Mouse (Mus musculus): ENCODE data around the gene Gm3250. TPM values are rescaled to one million over a fixed set of nuclear protein-coding genes. Genes with fewer than 3 reads are reported as not detected.

Gm3250 gene
- polyA plus RNA-seq, 1 experiment, result not detected

- TF ChIP-seq CTCF (IDR thresholded peaks at IDR 0.05; ENCODE audit: low read depth, low read length) (no peak), POLR2A (IDR thresholded peaks at IDR 0.05; ENCODE audit: borderline replicate concordance, low read depth, low read length) (no peak)
Measured at GRCm38 (mm10) chr10:77738929-77739328, 43.4 kb downstream of the Gm3250 start.

GRCm38 (mm10) chr10:77735928-77736327, 46.4 kb downstream of the Gm3250 start:
- peaks cover 3% of the 10 kb centered on the region; the same call in 1 of the 2 replicates for H3K4me1 ChIP-seq (ENCODE audit: control insufficient read depth, insufficient read depth, low read length)
- H3K27ac ChIP-seq (ENCODE audit: insufficient read depth, low read depth, low read length), result no peak overlapping the region
- TF ChIP-seq CTCF (IDR thresholded peaks at IDR 0.05; ENCODE audit: low read depth, low read length), result no peak
- no peak for TF ChIP-seq POLR2A (IDR thresholded peaks at IDR 0.05; ENCODE audit: borderline replicate concordance, low read depth, low read length)
- no peak overlapping the region for H3K4me3 ChIP-seq (ENCODE audit: insufficient read depth, low read length)

More at GRCm38 (mm10) chr10:77738929-77739328, 43.4 kb downstream of the Gm3250 start:
- Histone ChIP-seq H3K4me1 (ENCODE audit: control insufficient read depth, insufficient read depth, low read length) (peaks cover 3% of the 10 kb centered on the region; the same call in 1 of the 2 replicates), H3K4me3 (ENCODE audit: insufficient read depth, low read length) (no peak overlapping the region), H3K27ac (ENCODE audit: insufficient read depth, low read depth, low read length) (no peak overlapping the region)

Other genes with a start within 250 kb of the Gm3250 start
- gene Pttg1ip, start 200.8 kb downstream of the Gm3250 start, polyA plus RNA-seq (2012; ENCODE audit: insufficient read depth, insufficient read length, missing spikeins), result 98.5 and 102 TPM in 2 replicates
- gene Sumo3, start 176.4 kb downstream of the Gm3250 start, polyA plus RNA-seq (2012; ENCODE audit: insufficient read depth, insufficient read length, missing spikeins), result 165 and 203 TPM in 2 replicates
- gene Gm49325, start 176.3 kb downstream of the Gm3250 start, polyA plus RNA-seq (2012; ENCODE audit: insufficient read depth, insufficient read length, missing spikeins), result 40.9 and 41.8 TPM in 2 replicates
- 57.9 and 61.2 TPM in 2 replicates for gene Ube2g2, start 160.3 kb downstream of the Gm3250 start, polyA plus RNA-seq (2012; ENCODE audit: insufficient read depth, insufficient read length, missing spikeins)
- gene Tspear, start 96.0 kb downstream of the Gm3250 start, polyA plus RNA-seq (2012; ENCODE audit: insufficient read depth, insufficient read length, missing spikeins), result not detected in 2 replicates
- gene Gm19402, start 91.8 kb downstream of the Gm3250 start, polyA plus RNA-seq (2012; ENCODE audit: insufficient read depth, insufficient read length, missing spikeins), result not detected in 2 replicates
- not detected in 2 replicates for gene Gm9508, start 85.3 kb downstream of the Gm3250 start, polyA plus RNA-seq (2012; ENCODE audit: insufficient read depth, insufficient read length, missing spikeins)
- gene Gm10272, start 75.9 kb downstream of the Gm3250 start, polyA plus RNA-seq (2012; ENCODE audit: insufficient read depth, insufficient read length, missing spikeins), result not detected in 2 replicates
- gene Gm10024, start 71.1 kb downstream of the Gm3250 start, polyA plus RNA-seq (2012; ENCODE audit: insufficient read depth, insufficient read length, missing spikeins), result not detected in 2 replicates
- not detected in 2 replicates for gene Gm10142, start 66.7 kb downstream of the Gm3250 start, polyA plus RNA-seq (2012; ENCODE audit: insufficient read depth, insufficient read length, missing spikeins)
- not detected in 2 replicates for gene Krtap12-1, start 61.9 kb downstream of the Gm3250 start, polyA plus RNA-seq (2012; ENCODE audit: insufficient read depth, insufficient read length, missing spikeins)
- gene Gm10100, start 56.1 kb downstream of the Gm3250 start, polyA plus RNA-seq (2012; ENCODE audit: insufficient read depth, insufficient read length, missing spikeins), result not detected in 2 replicates
- not detected in 2 replicates for gene Gm18596, start 39.9 kb downstream of the Gm3250 start, polyA plus RNA-seq (2012; ENCODE audit: insufficient read depth, insufficient read length, missing spikeins)
- not detected in 2 replicates for gene Gm9736, start 31.2 kb downstream of the Gm3250 start, polyA plus RNA-seq (2012; ENCODE audit: insufficient read depth, insufficient read length, missing spikeins)
- not detected in 2 replicates for gene Gm3233, start 22.9 kb downstream of the Gm3250 start, polyA plus RNA-seq (2012; ENCODE audit: insufficient read depth, insufficient read length, missing spikeins)
- not detected in 2 replicates for gene Gm3238, start 11.2 kb downstream of the Gm3250 start, polyA plus RNA-seq (2012; ENCODE audit: insufficient read depth, insufficient read length, missing spikeins)
- not detected in 2 replicates for gene Gm7138, start 5.6 kb downstream of the Gm3250 start, polyA plus RNA-seq (2012; ENCODE audit: insufficient read depth, insufficient read length, missing spikeins)
- gene Gm7137, start 5.7 kb upstream of the Gm3250 start, polyA plus RNA-seq (2012; ENCODE audit: insufficient read depth, insufficient read length, missing spikeins), result not detected in 2 replicates
- gene Gm9639, start 12.5 kb upstream of the Gm3250 start, polyA plus RNA-seq (2012; ENCODE audit: insufficient read depth, insufficient read length, missing spikeins), result not detected in 2 replicates
- gene Gm19668, start 16.6 kb upstream of the Gm3250 start, polyA plus RNA-seq (2012; ENCODE audit: insufficient read depth, insufficient read length, missing spikeins), result not detected in 2 replicates
- not detected in 2 replicates for gene Gm9507, start 29.3 kb upstream of the Gm3250 start, polyA plus RNA-seq (2012; ENCODE audit: insufficient read depth, insufficient read length, missing spikeins)
- not detected in 2 replicates for gene Gm2696, start 32.1 kb upstream of the Gm3250 start, polyA plus RNA-seq (2012; ENCODE audit: insufficient read depth, insufficient read length, missing spikeins)
- gene Krtap10-4, start 44.6 kb upstream of the Gm3250 start, polyA plus RNA-seq (2012; ENCODE audit: insufficient read depth, insufficient read length, missing spikeins), result not detected in 2 replicates
- gene Krtap10-10, start 53.4 kb upstream of the Gm3250 start, polyA plus RNA-seq (2012; ENCODE audit: insufficient read depth, insufficient read length, missing spikeins), result not detected in 2 replicates
- gene Gm36176, start 64.3 kb upstream of the Gm3250 start, polyA plus RNA-seq (2012; ENCODE audit: insufficient read depth, insufficient read length, missing spikeins), result not detected in 2 replicates
- not detected in 2 replicates for gene Gm10318, start 70.3 kb upstream of the Gm3250 start, polyA plus RNA-seq (2012; ENCODE audit: insufficient read depth, insufficient read length, missing spikeins)
- gene Gm3285, start 79.4 kb upstream of the Gm3250 start, polyA plus RNA-seq (2012; ENCODE audit: insufficient read depth, insufficient read length, missing spikeins), result not detected in 2 replicates
- 0.19 TPM in 1 of 2 replicates, not detected in the other for gene Lrrc3, start 120.0 kb upstream of the Gm3250 start, polyA plus RNA-seq (2012; ENCODE audit: insufficient read depth, insufficient read length, missing spikeins)
- gene Trpm2, start 188.0 kb upstream of the Gm3250 start, polyA plus RNA-seq (2012; ENCODE audit: insufficient read depth, insufficient read length, missing spikeins), result 8.6 and 13.8 TPM in 2 replicates
- gene 1810043G02Rik, start 196.0 kb upstream of the Gm3250 start, polyA plus RNA-seq (2012; ENCODE audit: insufficient read depth, insufficient read length, missing spikeins), result 12.4 and 13.6 TPM in 2 replicates
- 24.1 and 32.1 TPM in 2 replicates for gene Pfkl, start 227.5 kb upstream of the Gm3250 start, polyA plus RNA-seq (2012; ENCODE audit: insufficient read depth, insufficient read length, missing spikeins)